Mouse (Mus musculus) adrenal gland, adult 18-20 months (tissue): ENCODE results near the gene Fance. TPM values are rescaled to one million over a fixed set of nuclear protein-coding genes. Genes with fewer than 3 reads are reported as not detected.
"Not testable (repeated sequence)": the region's sequence is repeated elsewhere in the genome, so short reads cannot be mapped to it uniquely, and the experiment has no call there.

Experiments used
- DNase-seq, 2 experiments: peaks; one replicate each; pipeline ENCODE4 v3.0.0; 2021 to 2022; ENCODE audit warnings: low spot score in 2 of 2
- total RNA-seq, 2 experiments: library from RNA; stranded (reverse); gene quantifications; 1 replicate in 1 of 2; 2 replicates in 1 of 2; pipeline ENCODE4 v1.2.3; 2021

The Fance gene
- total RNA-seq, 2 experiments from 2014 or later: 18.2 to 23.7 TPM

GRCm38 (mm10) chr17:28323786-28324185, 10.5 kb downstream of the Fance start:
- no peak for DNase-seq

DNA sequence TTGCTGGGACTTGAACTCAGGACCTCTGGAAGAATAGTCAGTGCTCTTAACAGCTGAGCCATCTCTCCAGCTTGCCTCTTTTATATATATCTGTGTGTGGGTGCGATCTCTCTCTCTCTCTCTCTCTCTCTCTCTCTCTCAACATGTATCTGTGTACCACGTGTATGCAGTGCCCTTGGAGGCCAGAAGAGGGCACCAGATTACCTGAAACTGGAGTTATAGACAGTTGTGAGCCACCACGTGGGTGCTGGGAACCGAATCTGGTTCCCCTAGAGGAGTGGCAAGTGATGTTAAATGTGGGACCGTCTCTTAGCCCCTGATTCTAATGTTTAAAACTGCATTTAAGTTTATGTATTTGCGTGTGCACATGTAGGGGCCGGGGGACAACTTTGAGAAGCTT, 11.1 kb downstream of the Fance start:
- DNase-seq: not testable (repeated sequence)

DNA sequence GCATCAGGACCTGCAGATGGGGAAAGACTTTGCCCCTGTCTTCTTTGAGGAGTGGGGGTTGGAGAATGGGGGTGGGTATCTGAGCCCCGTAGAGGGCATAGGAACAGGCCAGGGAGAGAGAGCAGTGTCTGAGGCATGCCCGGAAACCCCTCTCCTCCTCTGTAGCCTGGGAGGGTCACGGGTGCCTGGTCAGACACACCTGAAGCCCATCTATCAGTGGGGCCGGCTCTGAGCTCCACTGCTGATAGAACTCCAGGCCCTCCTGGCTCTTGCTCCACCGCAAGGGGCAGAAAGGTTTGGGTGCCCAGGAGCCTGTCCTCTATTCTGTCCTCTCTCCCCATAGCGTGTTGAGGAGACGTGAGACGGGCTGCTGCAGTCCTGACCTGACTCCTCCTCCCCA, 12.4 kb downstream of the Fance start:
- DNase-seq: no peak

GRCm38 (mm10) chr17:28326951-28327350, 13.6 kb downstream of the Fance start:
- no peak for DNase-seq

DNA sequence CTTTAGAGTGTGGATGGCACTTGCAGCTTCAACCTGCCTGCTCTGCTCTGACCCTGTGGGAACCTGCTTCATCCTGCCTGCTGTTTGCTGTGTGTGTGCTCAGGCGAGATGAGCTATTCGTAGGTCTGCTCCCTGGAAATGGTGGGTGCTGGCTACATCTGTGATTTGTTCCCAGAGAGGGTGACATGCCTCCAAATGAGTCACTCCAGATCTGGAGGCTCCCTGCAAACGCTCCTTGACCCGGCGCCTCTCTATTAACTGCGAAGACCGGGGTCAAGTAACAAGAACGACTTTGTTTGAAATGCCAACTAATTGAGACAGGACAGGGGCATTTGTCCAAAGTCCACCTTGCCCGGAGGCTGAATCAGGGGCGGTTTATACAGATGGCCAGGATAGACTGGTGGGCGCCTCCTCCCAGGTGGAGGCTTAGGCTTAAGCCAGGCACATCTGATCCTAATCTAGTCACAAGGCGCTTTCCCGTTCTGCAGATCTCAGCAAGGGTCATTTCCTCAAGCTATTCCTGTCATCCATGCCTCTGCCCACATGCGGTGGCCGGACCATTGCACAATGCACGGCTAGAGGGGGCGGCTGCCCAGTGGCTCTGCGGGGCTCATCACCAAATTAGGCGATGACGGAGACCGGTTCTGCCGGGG, 14.5 kb downstream of the Fance start:
- peak in 1 of 2 experiments; percentile 43 for DNase-seq

DNA sequence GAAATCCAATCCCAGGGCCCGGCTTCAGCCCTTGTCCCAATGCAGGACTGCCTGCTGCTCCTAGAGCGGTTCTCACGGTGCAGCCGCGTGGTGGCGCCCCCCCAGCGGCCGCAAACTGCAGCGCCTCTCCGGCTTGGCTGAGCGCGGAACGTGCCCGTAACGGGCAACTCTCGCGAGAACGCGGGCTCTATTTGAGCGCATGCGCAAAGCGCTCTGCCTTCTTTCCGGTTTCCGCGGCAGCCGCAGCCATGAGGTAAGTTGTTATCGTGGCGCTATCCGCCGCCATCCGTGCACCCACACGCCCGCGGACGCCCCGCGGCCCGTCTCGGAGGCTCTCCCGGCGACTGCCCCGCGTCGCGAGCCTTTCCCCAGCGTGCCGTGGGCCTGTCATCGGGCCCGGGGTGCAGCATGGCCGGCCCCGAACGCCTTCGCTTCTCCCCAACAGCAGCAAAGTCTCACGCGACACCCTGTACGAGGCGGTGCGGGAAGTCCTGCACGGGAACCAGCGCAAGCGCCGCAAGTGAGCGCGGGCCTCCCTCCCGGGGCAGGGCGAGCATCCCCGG, 15.1 kb downstream of the Fance start, which contains the start of gene Rpl10a:
TSS of gene Rpl10a (plus strand) at position 106 of the 563 bp plus-strand sequence.
- DNase-seq: peak; percentile 99

GRCm38 (mm10) chr17:28328946-28329345, 15.6 kb downstream of the Fance start:
- DNase-seq: peak in 1 of 2 experiments; percentile 48

DNA sequence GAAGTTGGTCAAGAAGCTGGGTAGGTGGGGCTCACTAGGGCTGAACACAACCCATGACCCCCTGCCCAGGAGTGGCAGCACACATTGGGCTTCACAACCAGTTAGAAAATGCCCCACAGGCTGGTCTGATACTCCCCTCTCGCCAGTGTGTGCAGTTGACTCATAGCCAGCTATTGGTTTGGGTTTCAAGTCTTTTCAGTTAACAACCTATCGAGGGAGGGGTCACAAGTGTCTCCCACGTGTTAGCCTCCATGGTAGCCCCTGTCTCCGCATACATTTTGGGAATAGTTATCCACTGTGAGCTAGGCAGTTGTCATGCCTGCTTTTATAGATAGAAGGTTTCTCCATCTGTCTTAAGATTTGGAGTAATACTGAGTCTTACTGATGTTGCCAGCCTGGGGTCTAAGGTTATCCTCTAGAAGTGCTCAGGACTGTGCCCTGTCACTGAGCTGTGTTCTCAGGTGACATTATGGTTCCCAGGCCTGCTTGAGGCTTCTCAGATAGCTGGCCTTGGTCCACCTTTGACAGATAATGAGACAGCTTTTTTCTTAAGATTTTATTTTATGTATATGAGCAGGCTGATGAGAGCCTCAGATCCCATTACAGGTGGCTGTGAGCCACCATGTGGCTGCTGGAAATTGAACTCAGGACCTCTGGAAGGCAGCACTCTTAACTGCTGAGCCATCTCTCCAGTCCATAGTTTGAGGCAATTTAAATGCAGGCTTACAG, 16.3 kb downstream of the Fance start:
- DNase-seq: no peak

DNA sequence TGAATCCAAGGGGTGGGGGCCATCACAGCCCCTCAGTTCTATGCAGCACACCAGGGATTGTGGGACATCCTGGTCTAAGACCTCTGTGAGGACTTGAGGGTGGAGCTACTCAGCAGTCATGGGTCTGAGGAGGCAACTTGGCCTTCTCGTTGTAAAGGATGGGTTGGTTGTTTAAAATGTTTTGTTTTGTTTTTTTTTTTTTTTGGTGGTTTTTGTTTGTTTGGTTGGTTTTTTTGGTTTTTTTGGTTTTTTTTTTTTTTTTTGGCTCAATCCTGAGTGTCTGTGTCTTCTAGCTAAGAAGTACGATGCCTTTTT, 16.9 kb downstream of the Fance start:
- DNase-seq: no peak

GRCm38 (mm10) chr17:28330590-28330989, 17.3 kb downstream of the Fance start:
- DNase-seq: not testable (repeated sequence)

DNA sequence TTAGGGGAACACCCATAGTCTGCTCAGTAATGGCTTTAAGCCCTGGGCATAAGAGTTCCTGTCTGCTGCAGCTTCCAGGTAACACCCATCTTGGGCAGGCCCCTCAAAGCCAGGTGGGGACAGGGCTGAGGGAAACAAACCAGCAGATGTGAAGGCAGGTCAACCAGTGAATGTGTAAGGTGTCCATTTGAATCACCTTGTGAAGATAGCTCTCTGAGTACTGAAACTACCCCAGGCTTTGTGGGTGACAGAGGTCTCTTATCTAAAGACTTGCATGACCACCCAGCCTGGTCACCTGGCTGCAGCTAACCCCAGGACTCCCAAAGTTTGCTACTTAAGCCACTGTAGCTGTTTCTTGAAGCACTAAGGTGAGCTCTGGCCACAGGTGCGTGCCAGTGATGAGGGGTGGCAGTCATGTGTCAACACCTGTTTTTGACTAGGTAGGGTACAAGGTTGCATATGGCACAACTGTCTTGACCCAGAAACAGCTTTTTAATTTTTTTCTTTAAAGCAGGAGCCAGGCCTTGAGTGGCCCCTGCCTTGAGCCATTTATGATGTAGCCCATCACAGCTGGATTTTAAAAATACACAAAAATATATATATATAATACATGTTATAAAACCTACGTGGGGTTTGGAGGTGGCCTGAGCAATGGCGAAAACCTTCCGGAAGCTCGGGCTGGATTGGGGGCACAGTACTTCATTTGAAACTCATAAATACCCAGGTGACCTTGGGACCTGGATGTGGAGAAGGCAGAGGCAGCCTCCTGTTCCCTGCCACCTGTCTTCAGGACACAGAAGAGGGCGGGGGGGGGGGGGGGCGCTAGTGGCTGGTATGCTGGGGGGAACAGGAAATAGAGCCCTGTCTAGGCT, 18.2 kb downstream of the Fance start:
- DNase-seq: no peak

GRCm38 (mm10) chr17:28332113-28332914, 19.0 kb downstream of the Fance start:
- DNase-seq: no peak

GRCm38 (mm10) chr17:28332915-28333546, 19.7 kb downstream of the Fance start:
- no peak for DNase-seq

GRCm38 (mm10) chr17:28335267-28335666, 21.9 kb downstream of the Fance start:
- DNase-seq: no peak

DNA sequence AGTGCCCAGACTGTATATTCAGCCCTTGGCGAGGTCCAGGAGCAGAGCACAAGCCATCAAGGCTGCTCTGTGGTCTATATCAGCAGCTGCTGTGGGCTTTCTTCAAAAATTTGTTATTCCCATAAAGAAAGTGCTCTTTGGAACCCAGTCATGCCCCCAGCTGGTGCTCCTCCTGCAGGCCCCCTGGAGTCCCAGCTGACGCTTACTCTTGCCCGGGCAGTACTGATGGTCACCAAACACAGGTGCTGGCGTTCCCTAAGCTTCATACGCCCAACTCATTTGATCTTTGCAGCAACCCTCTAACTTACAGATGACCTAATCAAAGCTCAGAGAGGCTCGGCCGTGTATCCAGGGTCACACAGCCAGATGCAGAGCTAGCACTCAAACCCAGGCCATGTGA, 24.2 kb downstream of the Fance start:
- DNase-seq: no peak

DNA sequence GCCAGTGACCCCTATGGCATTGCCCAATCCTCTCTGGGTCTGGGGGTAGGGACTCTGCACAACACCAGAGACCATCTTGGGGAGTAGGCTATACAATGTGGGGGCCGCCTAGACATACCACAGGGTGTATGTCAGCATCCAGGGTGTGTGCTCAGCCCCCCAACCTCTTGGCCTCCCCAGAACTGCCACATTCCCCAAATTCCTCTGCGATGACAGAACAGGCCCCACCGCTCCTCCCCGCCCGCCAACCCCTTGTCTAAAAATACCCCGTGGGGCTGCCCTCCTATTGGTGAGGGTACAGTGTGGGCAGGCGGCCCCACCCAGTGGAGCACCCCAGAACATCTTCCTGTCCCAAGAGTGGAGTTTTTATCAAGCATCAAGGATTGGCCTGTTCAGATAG, 27.3 kb downstream of the Fance start:
- no peak for DNase-seq

GRCm38 (mm10) chr17:28341091-28341490, 27.8 kb downstream of the Fance start:
- DNase-seq: peak; percentile 62 to 75

DNA sequence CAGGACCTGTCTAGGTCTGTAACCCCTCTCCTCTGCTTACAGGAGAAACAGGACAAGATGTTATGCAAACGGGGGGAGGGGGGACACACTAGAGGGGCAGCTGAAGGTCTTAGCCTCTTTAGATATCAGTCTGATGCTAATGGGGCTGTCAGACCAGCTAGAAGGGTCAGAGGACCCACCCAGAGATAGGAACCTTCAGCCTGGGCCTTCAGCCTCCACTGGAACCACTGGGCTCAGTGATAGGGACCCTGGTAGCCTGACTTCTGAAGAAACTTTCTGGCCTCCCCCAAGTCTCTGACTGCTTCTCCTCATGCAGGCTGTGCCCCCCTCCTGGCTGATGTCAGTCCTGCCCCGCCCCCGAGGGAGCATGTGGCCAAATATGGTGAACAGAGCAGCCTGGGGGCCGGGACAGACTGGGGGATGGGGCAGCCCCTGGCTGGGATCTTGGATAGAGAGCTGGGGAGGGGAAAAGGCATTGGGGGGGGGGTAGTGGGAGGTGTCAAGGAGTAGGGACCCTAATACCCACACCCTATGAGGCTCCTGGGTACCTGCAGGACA, 30.8 kb downstream of the Fance start:
- no peak for DNase-seq

DNA sequence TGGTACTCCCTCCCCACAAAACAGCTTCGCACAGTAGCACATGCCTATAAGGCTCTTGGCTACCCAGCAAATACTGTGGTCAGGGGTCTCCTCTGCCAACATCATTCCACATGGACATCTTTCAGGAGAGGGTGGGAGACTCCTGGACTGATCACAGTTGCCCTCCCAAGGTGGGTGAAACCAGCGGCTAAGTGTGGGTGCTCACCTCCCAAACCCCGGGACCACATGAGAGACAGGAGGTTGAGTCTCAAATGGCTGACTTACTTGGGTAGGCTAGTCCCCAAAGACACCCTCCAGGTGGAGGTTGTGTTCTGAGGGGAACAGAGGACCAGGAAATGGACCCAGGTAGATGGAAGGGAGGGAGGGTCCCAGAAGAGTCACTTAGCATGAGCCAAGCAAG, 31.4 kb downstream of the Fance start:
- no peak for DNase-seq

- DNase-seq: no peak
Observed at GRCm38 (mm10) chr17:28345271-28345721, 32.0 kb downstream of the Fance start.
